Mouse (Mus musculus): ENCODE measurements around the gene Clic3.

The Clic3 gene

DNA sequence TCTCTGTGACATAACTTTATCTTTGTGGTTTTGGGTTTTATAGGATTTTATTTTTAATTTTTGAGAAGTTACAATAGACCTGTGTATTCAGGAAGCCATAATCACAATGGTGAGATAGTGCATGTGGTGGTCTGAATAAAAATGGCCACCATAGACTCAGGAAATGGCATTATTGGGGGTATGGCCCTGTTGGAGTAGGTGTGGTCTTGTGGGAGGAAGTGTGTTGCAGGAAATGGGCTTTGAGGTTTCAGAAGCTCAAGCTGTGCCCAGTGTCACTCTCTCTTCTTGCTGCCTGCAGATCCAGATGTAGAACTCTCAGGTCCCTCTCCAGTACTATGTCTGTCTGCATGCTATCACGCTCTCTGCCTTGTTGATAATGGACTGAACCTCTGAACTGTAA, 23.9 kb downstream of the Clic3 start:
- in situ Hi-C loops (cut with MboI, MseI): no loop called here

GRCm38 (mm10) chr2:25482969-25483368, 26.3 kb downstream of the Clic3 start:
- in situ Hi-C loops (cut with MboI, MseI): no loop called here

DNA sequence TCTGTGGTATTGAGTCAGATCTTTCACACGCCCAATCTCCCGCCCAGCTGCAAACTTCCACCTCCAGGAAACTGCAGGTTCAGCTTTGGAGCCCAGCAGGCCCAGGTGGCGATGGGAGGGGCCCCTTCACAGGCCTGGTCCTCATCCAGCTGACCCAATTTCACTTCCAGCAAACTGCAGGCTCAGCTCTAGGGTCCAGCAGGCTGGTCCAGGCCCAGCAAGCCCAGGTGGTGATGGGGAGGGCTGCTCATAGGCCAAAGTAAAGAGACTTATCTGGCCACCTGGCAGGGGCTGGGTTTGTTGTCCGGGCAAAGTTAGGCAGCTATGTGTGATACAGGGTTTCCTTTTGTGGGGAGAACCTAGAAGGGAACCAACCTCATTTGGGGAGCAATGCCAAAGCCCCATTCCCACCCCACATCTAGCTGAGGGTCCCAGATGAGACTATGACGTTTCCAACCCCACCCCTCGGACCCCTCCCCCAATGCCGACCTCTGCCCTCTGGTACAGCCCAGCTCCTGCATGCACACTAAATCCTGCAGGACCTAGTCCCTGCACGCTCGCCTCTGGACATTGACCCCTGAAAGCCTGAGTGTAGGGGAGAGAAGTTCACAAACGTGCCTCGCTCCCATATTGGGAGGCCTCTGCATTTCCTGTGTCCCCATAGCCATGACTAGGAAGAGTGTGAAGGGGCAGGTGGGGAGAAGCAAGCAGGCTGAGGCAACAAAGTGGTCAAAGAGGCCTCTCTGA, 28.4 kb downstream of the Clic3 start:
- in situ Hi-C loops (cut with MboI, MseI): no loop called here

- in situ Hi-C loops (cut with MboI, MseI): no loop called here
These were observed 31.5 kb downstream of the Clic3 start for GRCm38 (mm10) chr2:25487965-25488670.

DNA sequence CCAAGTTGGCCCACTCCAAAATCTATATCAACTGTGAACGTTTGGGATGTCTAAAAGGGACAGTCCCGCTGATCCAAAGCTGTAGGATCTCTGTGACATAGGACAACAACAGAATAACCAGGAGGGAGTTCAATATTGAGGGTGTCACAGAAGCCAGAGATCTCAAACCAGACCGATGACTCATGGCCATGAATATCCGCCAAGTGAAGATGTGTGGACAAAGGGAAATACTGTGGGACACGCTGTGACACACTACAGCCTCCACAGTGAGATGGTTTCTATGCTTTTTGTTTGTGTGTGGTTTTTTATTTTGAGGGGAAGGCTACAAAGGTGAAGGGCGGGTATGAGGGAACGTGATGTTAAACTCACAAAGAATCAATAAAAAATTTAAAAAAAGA, 32.0 kb downstream of the Clic3 start:
- in situ Hi-C loops (cut with MboI, MseI): no loop called here

DNA sequence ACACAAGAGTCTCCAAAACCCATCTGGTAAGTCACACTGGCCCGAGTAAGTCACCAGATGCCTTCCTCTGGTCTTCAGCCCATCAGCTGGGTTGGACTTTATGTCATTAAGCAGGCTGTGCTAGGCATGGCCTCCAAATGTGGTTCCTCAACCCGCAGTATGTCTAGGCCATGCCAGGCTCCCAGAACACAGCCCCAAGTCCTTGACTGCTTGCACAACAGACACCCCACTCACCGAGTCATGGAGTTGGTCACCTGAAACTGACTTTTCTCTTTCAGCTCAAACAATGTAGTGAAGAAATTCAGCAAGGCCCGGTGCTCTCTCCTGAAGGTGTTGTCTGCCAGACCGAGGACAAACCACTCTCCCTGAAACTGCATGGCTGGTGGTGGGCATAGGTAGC, 36.4 kb downstream of the Clic3 start:
- in situ Hi-C loops (cut with MboI, MseI): loop anchor here (5.0 kb wide), 1 partner anchor 1079 kb away; no protein-coding TSS in a partner anchor

DNA sequence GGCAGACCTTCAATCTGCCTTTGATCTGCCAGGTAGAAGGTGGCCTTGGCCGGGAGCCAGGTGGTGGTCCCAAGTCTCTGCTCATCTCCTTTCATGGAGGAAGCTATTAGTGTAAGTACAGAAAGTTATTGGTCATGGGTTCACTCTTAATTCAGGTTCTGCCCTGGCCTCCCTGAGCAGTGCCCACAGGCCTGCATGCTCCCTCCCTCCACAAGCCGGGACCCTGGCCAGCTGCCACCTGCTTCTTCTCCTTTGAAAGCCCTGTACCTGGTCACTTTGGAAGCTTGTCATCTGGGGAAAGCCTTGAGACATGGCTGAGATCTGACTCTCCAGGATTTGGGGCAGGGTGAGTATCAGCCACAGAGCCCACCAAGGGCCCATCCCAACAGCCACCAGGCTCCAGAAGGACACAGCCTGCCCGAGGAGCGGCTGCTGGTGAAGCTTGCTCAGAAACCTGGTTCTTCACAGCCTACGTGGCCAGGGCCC, 36.9 kb downstream of the Clic3 start, which contains the start of gene Lcn12:
Gene Lcn12 (minus strand): TSS at position 436 of the 486 bp plus-strand sequence.
- in situ Hi-C loops (cut with MboI, MseI): loop anchor here (5.0 kb wide), 1 partner anchor 1079 kb away; no protein-coding TSS in a partner anchor

GRCm38 (mm10) chr2:25496462-25496861, 39.8 kb downstream of the Clic3 start:
- in situ Hi-C loops (cut with MboI, MseI): no loop called here

GRCm38 (mm10) chr2:25497846-25498575, 41.4 kb downstream of the Clic3 start:
- in situ Hi-C loops (cut with MboI, MseI): no loop called here

- in situ Hi-C loops (cut with MboI, MseI): no loop called here
These were observed 42.2 kb downstream of the Clic3 start for GRCm38 (mm10) chr2:25498622-25499478.

GRCm38 (mm10) chr2:25500071-25500575, 43.5 kb downstream of the Clic3 start:
- in situ Hi-C loops (cut with MboI, MseI): no loop called here

- in situ Hi-C loops (cut with MboI, MseI): no loop called here
These were observed 44.2 kb downstream of the Clic3 start, which contains the start of gene Fbxw5 for GRCm38 (mm10) chr2:25500576-25501405. Fbxw5 (plus strand) TSS chr2:25500750.

DNA sequence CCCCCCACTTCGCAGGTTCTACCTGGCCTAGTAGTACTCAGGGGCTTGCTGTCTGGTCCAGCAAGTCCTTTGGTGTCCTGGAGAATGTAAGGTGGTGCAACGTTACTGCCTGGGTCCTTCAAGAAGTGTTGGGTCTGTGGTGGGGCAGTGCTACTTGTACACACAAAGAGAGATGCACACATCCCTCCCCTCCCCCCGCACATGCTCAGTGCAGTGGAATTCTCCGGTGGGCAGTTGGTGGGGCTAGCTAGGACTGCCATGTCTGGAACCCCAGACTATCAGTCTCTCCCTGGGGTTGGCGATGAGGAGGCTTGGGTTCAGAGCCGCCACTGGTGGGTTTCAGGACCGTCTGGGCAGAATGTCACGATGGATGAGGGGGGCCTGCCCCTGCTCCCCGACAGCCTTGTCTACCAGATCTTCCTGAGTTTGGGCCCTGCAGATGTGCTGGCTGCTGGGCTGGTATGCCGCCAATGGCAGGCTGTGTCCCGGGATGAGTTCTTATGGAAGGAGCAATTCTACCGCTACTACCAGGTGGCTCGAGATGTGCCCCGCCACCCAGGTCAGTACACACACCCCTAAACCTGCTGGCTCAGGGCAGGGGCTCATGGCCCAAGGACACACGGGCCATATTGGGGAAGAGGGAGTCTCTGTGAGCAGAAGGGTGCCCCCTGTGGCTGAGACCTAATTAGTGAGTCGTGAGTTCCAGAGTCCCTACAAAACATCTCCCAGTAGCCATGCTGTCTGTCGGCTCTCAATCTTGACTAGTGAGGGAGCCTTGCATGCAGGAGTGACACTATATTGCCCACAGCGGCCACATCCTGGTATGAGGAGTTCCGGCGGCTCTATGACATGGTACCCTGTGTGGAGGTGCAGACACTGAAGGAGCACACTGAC, 45.2 kb downstream of the Clic3 start, which contains the start of gene C8g:
Gene C8g (minus strand): TSS at position 127 of the 894 bp plus-strand sequence.
- in situ Hi-C loops (cut with MboI, MseI): no loop called here

DNA sequence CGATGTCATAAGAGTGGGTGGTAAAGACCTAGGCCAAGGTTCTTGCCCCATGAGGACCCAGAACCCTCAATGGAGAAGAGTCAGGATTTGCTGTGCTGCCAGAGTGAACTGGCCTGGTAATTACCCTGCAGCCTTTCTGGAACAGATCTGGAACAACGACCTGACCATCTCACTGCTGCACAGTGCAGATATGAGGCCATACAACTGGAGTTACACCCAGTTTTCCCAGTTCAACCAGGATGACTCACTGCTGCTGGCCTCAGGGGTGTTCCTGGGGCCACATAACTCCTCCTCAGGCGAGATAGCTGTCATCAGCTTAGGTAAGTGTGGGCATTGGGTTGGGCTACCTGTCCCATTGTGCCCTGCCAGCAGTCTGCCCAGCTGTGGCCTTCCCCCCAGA, 46.1 kb downstream of the Clic3 start:
- in situ Hi-C loops (cut with MboI, MseI): no loop called here

DNA sequence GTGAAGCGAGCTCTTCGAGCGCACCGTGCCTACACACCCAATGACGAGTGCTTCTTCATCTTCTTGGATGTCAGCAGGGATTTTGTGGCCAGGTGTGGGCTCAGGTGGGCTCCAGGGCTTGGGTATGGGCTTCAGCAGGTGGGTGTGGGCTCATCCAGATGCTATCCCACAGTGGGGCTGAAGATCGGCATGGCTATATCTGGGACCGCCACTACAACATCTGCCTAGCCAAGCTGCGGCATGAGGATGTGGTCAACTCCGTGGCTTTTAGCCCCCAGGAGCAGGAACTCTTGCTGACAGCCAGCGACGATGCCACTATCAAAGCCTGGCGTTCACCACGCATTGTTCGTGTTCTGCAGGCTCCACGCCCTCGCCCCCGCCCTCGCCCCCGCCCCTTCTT, 47.9 kb downstream of the Clic3 start:
- in situ Hi-C loops (cut with MboI, MseI): no loop called here

- in situ Hi-C loops (cut with MboI, MseI): no loop called here
These were observed 48.4 kb downstream of the Clic3 start for GRCm38 (mm10) chr2:25505000-25505399.

GRCm38 (mm10) chr2:25505860-25506259, 49.2 kb downstream of the Clic3 start:
- in situ Hi-C loops (cut with MboI, MseI): no loop called here

GRCm38 (mm10) chr2:25506964-25507363, 50.3 kb downstream of the Clic3 start:
- in situ Hi-C loops (cut with MboI, MseI): no loop called here

Data from T-helper 2 cell (primary cell).